Mouse (Mus musculus) heart, postnatal 4 days (tissue): ENCODE measurements around the gene Ppp1ca. TPM values are rescaled to one million over a fixed set of nuclear protein-coding genes. Genes with fewer than 3 reads are reported as not detected.

Experiments
- DNase-seq: peaks from one replicate; pipeline ENCODE4 v3.0.0; 2021
- total RNA-seq, 2 experiments: library from RNA; stranded (reverse); gene quantifications; 2 replicates each; pipeline ENCODE4 v1.2.3; 2021

The Ppp1ca gene
- total RNA-seq: 100 to 1,000 TPM; 481 to 484 TPM

DNA sequence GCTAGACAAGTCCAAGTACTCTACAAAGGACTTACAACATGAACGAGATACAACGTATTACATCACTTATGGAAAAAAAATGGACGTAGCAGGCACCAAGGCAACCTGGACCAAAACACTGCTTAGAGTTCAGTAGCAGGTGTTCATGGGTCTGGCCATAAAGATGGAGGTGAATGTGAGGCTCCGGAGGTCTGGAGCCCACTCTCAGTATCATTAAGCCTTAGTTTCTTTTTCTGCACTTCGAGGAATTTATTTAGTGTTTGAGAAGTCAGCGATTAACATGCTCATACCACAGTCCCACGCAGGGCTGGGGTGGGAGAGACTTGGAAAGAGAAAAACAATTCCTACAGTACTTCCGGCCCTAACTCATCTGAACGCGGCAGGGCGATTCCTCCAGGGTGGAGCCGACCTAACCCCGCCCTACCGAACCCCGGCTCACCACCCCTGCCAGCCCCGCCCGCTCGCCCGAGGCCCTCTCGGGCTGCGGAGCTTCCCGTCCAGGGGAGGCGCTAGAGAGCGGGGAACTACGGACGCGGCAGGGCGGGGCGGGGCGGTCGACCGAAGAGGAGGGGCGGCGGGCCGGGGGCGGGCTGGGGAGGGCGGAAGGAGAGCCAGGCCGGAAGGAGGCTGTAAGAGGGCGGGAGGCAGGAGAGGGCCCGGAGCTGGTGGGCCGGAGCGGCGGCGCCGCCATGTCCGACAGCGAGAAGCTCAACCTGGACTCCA is at the start of gene Ppp1ca:
Gene Ppp1ca (plus strand): TSS at position 538 of the 723 bp plus-strand sequence.
- peak; percentile 99 for DNase-seq

GRCm38 (mm10) chr19:4142416-4143173 is 49.3 kb upstream of the Ppp1ca start:
- DNase-seq: no peak

- no peak for DNase-seq
Observed at GRCm38 (mm10) chr19:4143759-4144268, 48.1 kb upstream of the Ppp1ca start, which contains the start of gene Cabp4. TSS of gene Cabp4 (minus strand) at chr19:4144033.

DNA sequence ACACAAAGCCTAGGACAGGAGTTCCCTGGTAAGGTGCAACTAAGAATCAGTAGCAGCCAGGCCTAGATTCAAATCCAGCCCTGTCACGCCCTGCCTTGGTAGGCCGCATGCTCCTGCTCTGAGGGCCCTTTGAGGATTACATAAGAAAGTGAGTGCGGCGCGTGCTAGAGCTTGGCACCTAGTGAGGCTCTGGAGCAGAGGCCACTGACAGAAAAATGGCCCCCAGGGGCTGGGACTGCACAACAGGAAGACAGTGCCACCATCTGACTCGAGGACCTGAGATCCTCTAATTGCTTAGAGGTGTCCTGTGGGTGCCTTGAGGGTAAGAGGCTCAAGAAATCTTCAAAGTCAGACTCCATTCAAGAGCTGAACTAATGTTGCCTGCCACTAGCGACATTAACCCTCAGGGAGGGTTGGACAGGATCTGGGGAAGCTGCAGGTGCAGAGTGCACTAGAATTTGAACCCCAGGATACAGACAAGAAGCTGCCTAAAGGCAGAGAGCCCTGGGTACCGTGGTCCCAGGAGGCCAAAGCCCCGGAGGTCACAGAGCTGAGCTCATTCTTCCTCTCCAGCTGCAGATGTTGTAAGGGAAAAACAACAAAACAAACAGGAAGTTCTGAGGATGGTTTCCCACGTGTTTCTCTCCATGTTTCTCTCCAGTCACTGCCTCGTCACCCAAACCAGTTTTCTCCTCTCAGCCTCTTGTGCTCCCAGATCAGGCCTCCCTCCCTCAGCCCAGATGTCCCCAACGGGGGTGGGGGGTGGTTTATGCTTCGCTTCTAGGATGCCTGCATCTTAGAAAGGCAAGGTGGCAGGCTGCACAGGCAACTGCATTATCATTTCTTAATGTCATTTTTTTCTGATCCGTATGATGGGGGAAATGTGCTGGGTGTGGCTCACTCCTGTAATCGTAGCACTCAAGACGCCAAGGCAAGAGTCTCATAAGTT is 47.0 kb upstream of the Ppp1ca start:
- DNase-seq: no peak

GRCm38 (mm10) chr19:4145936-4146335 is 45.9 kb upstream of the Ppp1ca start:
- DNase-seq: no peak

DNA sequence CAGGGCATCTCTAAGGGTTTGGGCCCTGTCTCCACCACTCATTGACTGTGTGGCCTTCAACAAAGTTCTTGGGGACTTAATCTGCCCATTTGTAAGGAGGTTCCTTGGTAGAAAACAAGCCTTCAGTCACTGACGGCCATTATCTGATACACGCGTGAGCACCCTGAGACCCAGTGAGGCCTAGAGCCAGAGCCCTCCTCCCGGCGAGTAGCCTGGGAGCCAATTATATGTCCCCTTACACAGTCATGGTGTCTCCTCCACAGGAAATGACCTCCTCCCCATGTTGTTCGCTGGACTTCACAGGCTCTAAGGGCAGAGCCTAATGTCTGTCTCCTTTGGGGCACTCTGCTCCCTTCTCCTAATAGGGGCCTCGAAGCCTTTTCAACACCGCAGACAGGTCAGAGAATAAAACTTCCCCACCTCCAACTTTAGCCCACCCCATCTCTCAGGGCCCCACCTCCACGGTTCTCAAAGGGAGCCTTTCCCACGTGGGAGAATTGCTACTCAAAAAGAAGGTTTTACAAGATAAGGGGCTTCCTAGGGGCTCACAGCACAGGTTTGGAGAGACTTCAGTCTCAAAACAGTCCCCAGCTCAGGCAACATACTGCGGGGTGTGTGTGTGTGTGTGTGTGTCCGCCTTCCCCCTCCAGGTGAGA is 45.4 kb upstream of the Ppp1ca start:
- DNase-seq: no peak

DNA sequence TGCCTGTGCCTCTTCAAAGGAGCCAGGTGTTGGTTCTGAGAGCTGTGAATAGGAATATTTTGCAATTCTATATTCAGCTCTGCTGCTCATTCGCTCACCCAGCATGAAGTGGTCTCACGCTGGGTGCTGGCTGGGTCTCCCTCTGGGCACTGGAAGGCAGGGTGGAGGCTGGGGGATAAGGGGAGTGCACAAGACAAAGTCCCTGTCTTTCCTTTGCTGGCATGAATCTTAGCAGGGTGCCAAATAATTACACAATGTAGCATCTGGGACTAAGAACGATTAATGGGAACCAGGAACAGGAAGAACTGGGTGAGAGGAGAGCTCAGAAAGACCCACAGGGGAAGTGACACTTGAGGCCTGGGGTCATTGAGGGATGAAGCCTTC is 44.9 kb upstream of the Ppp1ca start:
- no peak for DNase-seq

DNA sequence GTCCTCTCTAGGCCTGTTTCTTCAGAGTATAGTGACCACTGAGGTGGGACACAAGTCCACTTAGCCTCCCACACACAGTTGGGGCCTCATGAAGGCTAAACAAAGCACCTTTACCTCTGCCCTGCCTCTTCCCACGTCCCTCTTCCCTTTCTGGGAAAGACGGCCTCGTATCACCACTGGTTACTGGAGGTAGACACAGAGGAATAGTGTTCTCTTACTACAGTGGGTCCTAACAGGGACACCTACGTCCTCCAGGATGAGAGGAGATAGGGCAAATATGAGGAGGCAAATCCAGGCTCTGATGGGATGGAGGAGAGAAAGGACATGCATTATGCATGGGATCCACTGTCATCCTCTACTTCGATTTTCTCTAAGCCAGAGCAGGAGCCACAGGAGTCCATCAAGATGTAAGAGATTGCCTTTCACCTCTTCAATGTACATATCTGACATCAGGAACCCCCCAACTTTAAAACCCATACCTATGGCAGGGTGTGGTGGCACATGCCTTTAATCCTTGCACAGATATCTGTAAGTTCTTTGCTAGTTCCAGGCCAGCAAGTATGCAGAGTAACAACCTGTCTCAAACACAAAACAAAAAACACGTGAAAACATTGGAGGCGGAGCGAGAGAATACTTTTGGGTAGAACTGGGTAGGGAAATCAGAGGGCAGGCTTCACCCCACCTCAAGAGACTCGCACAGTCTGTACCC is 43.9 kb upstream of the Ppp1ca start:
- no peak for DNase-seq

DNA sequence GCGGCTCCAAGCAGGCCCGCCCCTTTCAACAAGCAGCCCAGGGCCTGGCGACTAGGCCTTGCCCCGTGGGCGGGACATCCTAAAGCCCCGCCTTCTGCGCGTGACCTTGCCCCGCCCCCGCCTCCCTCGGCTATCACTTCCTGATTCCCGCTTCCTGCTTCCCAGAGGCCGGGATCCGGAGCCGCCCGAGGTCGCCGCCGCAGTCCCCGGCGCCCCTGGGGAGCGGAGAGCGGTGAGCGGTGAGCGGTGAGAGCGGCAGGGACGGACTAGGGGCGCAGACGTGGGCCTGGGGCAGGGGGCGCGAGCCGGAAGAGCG is 43.4 kb upstream of the Ppp1ca start, which contains the start of gene Coro1b:
Gene Coro1b (plus strand): TSS at position 129 of the 316 bp plus-strand sequence.
- peak; percentile 99 for DNase-seq

DNA sequence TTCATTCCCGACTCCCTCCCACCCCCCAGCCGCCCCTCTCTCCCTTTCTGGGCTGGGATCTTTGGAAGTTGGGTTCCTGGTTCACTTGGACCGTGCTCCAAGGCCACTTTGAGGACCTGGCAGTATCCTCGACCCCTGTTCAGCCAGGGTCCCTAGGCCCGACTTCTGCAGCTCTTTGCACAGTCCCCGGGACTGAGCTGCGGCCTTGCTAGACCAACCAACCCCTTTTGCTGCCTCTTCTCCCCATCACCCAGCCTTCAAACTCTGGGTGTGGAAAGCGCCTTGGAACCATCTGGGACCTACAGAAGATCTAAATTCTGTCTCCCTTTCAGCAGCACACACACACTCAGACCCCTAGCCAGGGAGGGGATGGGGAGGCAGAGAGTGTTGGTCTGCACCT is 43.0 kb upstream of the Ppp1ca start:
- DNase-seq: no peak

GRCm38 (mm10) chr19:4149283-4149682 is 42.6 kb upstream of the Ppp1ca start:
- DNase-seq: no peak

- DNase-seq: no peak
Observed at GRCm38 (mm10) chr19:4149764-4150461, 42.0 kb upstream of the Ppp1ca start.

DNA sequence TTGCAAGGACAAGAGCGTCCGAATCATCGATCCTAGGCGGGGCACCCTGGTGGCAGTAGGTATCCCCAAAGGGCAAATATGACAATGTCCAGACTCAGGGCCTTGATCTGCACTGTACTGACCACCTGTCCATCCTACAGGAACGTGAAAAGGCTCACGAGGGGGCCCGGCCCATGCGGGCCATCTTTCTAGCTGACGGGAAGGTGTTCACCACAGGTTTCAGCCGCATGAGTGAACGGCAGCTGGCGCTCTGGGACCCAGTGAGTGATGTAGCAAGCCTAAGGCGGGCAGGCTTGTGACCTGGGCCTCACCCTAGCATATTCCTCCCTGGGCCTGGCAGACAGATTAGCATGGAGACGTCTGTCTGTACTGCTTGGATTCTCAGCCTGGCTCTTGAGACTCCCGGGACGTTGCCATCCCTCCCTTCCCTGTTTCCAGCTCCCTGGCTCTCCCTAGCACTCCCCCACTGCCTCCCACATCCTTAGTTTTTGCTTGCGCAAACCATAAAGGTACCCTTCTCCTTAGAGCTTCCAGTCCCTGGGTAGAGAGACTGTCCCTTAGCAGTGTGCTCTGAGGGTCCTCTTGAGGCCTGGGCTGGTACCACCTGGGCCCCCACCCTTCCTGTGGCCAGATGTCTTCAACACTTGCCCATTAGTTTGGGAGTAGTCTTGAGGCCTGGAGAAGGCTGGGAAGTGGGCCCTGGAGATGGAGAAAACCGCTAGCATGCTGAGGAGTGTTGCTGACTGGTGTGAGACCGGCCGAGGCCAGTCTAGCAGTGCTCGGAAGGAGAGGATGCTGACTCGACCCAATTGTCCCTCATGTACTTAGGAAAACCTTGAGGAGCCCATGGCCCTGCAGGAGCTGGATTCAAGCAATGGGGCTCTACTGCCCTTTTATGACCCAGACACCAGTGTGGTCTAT is 41.0 kb upstream of the Ppp1ca start:
- DNase-seq: no peak

- no peak for DNase-seq
Observed at GRCm38 (mm10) chr19:4151488-4151860, 40.4 kb upstream of the Ppp1ca start.

DNA sequence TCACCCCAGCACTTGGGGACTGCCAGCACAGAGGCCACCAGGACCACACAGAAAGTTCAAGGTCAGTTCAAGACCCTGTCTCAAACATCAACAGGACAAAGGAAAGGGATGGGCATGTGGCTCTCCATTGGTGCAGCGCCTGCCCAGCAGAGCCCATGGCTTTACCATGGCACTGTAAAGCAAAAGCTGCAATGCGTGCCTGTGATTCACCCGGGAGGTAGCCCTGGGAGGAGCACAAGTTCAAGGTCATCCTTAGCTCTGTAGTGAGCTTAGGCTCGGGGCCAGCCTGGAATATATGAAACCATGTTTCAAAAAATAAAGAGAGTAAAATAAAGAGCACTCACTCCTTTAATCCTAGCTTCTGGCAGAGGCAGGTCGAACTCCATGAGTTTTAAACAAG is 40.0 kb upstream of the Ppp1ca start:
- DNase-seq: no peak

DNA sequence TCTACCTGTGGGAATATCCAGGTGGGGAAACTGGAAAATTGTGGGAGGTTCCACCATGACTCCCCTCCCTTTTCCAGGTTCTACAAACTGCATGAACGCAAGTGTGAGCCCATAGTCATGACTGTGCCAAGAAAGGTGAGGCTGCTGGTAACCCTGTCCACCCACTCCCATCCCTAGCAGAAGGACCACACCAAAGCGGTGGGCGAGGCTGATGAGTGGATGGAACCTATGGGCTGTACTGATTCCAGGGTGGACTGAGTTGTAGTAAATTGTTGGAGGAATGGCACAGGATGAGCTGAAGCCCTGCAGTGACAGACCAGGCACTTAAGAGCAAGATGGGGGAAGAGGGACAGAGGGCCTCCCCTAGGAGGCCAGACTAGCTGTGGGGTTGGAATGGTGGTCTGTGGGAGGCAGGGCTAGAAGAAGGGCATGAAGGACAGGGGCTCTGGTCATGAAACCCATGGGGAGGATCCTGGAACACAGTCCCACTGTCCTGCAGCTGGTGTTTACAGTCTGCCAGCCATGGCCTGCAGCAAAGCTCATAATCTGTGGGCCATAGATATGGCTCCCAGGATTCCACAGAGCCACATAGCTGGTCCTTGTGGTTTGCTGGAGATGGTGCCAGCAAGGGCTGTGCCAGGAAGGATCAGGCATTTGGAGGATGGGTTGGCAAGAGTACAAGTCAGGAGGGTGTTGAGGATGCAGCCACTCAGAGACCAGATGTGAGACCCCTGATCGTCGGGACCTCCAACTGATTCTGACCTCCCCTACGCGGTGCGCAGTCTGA is 39.2 kb upstream of the Ppp1ca start:
- no peak for DNase-seq

GRCm38 (mm10) chr19:4153232-4153654 is 38.6 kb upstream of the Ppp1ca start, which contains the start of gene Ptprcap:
TSS of gene Ptprcap (plus strand) at chr19:4153604.
- DNase-seq: no peak

DNA sequence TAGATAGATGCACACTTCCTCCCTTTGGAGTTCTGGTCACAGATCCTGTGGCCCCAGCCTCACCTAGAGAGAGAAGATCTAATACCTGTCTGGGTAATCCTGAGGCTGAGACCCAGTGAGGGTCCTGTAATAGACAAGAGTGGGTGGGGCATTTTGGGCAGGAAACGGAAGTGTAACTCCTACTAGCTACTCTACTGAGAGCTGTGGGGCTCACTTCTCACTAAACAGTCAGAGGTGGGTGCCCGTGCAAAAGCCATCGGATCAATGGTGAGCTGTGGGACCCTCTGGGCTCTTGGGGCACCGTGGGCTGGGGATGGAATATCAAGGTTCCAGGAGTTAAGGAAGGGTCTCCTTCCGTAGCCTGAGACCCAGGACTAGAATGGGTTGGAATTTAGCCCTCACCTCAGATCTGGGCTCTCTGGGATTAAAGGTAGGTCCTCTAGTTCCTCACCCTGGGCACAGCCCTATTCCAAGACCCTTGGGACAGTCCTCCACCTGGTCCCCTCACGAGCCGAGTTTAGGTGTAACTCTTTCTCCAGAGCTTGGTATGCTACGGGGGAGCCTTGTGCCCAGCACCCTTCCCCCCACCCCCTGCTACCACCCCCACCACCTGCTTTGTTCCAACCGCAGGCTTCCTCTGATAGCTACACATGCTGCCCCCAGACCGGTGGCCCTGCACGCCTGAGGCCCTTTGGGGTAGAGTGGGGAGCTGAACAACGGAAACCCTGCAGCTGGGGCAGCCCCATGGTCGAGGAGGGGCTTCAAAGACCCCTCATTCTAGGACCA is 37.2 kb upstream of the Ppp1ca start:
- DNase-seq: no peak
